Mouse (Mus musculus): ENCODE data around the gene Rps29.
A peak's percentile ranks its signal among the peaks of the same experiment; 100 is the strongest.

The Rps29 gene

DNA sequence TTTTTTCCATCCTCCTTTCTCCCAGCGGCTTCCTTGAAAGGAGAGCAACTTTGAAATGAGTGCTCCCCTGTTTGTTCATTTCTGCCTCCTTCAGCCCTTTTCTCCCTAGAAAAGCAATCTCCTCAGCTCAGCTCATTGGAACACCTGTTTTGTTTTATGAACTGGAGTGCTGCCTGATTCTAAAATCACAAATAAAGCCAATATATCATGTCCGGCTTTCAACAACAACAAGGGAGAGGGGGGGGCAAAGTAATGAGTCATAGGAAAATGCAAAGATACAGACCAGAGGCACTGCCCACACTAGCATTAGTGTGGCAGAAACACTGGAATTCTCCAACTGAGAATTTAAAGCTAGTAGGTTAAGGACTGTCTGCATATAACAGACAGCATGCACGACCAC is 31.4 kb downstream of the Rps29 start:
- no peak for DNase-seq

DNA sequence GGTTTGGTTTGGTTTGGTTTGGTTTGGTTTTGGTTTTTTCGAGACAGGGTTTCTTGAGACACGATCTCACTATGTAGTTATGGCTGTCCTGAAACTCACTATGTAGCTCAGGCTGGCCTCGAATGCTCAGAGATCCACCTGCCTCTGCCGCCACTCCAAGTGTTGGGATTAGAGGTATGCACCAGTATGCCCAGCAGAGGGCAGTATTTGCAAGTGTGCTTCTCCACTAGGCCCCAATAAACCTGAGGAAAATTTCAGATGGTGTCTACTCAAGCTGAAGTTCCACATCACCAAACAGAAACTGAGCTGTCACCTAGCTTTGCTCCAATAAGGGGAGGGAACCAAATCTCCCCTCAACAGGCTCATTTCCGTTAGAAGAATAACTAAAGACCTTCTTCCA is 31.8 kb downstream of the Rps29 start:
- DNase-seq, result peak; percentile 31

GRCm38 (mm10) chr12:69125066-69125465 is 33.9 kb downstream of the Rps29 start:
- no peak for DNase-seq

GRCm38 (mm10) chr12:69122801-69123200 is 36.2 kb downstream of the Rps29 start:
- no peak for DNase-seq

GRCm38 (mm10) chr12:69119908-69120307 is 39.1 kb downstream of the Rps29 start:
- no peak for DNase-seq

All from kidney, postnatal 10 days (tissue).